Mouse (Mus musculus): ENCODE results near the gene Arhgap15. TPM values are rescaled to one million over a fixed set of nuclear protein-coding genes. Genes with fewer than 3 reads are reported as not detected.
A peak's percentile ranks its signal among the peaks of the same experiment; 100 is the strongest.

Arhgap15 gene
- polyA plus RNA-seq, 1 experiment from 2014 or later, result 0.38 TPM

DNA sequence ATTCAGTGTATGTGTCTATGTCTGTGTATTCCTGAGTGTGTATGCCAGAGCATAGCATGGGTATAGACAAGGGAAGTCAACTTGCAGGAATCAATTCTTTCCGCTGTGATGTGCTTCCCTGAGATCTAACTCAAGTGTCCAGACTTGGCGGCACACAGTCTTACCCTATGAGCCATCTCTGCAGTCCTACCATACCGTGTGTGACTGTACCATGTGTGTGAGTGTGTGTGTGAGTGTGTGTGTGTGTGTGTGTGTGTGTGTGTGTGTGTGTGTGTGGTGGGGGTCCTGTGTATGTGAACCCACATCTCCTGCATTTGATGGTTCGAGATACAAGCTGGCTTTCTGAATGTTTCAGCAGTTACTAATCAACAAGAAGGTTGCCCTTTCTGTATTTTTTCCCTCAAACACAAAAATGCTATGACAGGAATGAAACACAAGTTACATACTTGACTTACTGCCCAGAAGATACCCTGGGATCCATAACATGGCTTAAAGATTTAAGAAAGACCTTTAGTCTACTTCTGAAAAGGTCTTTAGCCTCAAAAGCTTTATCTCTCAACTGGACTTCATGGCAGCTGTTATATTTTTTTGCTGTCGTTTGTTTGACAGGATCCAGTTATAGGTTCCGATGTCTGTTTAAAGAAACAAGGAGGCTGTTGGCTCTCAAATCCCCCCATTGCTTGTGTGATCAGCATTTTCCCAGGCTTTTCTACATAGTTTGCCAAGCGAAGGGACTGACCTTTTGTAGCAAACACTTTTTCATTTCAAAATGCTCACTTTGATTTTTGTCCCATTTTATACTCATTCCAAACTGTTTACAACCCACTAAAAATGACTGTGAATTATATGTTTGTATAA, 397.7 kb downstream of the Arhgap15 start:
- Histone ChIP-seq H3K36me3 (no peaks in the 10 kb centered on the region), H3K9ac (no peak overlapping the region), H3K9me3 (replicated peaks) (no peaks in the 10 kb centered on the region), H3K4me2 (no peak overlapping the region), H3K27me3 (replicated peaks) (no peaks in the 10 kb centered on the region), H3K27ac (ENCODE audit: poor library complexity, severe bottlenecking) (no peak overlapping the region), H3K4me3 (no peak overlapping the region), H3K4me1 (replicated peaks) (0 out of 2 replicates have a peak, but pooled peaks cover 5% of the 10 kb centered on the region)
- 59% methylated on average over 7 of the region's 7 CpGs for WGBS
- no peak for ATAC-seq (ENCODE audit: insufficient number of reproducible peaks, low FRiP score)

DNA sequence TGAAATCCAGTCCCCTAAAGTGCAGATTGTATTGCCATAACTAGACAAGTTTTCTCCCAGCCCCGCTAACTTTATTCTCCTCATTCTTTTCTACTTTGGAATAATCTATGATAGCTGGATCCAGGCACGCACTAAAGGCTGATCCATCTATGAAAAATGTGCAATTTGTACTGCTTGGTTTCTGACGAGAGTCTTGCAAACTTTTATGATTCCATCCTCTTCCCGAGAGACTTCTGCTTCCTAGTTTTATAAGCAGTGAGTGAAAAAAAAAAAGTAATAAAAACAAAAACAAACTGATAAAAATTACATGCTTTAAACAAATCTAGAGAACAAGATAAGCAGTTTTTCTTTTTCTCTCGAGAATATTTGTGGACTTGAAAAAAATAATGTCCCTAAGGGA, 398.9 kb downstream of the Arhgap15 start:
- 55% methylated on average over 5 of the region's 5 CpGs for WGBS
- no peak overlapping the region for H3K4me2 ChIP-seq
- no peaks in the 10 kb centered on the region for H3K36me3 ChIP-seq
- H3K9me3 ChIP-seq (replicated peaks), result no peaks in the 10 kb centered on the region
- H3K9ac ChIP-seq, result no peak overlapping the region
- 0 out of 2 replicates have a peak, but pooled peaks cover 2% of the 10 kb centered on the region for H3K4me1 ChIP-seq (replicated peaks)
- H3K4me3 ChIP-seq, result no peak overlapping the region
- no peaks in the 10 kb centered on the region for H3K27me3 ChIP-seq (replicated peaks)
- ATAC-seq (ENCODE audit: insufficient number of reproducible peaks, low FRiP score), result no peak
- no peak overlapping the region for H3K27ac ChIP-seq (ENCODE audit: poor library complexity, severe bottlenecking)

DNA sequence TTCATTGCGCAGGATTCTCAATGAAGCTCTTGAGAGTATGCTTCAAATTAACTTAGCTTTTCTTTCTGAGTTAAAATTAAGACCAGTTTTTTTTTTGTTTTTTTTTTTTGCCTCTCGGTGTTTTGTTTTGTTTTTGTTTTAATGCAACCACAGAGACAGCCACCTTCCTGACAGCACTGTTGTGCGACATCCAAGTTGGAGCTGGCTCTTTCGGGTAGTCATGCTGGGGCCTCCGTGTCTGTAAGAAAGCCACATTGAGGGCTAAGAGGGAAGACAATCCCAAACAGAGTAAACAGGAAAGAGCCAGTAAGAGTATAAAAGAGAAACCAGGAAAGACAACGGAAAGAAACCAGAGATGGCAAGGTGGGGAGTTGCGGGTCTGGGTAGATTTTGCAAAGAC, 399.3 kb downstream of the Arhgap15 start:
- Histone ChIP-seq H3K27me3 (replicated peaks) (no peaks in the 10 kb centered on the region), H3K27ac (ENCODE audit: poor library complexity, severe bottlenecking) (no peak overlapping the region), H3K4me1 (replicated peaks) (0 out of 2 replicates have a peak, but pooled peaks cover 2% of the 10 kb centered on the region), H3K4me2 (no peak overlapping the region), H3K9ac (no peak overlapping the region), H3K9me3 (replicated peaks) (no peaks in the 10 kb centered on the region), H3K4me3 (no peak overlapping the region), H3K36me3 (no peaks in the 10 kb centered on the region)
- 53% methylated on average over 7 of the region's 7 CpGs for WGBS
- no peak for ATAC-seq (ENCODE audit: insufficient number of reproducible peaks, low FRiP score)

DNA sequence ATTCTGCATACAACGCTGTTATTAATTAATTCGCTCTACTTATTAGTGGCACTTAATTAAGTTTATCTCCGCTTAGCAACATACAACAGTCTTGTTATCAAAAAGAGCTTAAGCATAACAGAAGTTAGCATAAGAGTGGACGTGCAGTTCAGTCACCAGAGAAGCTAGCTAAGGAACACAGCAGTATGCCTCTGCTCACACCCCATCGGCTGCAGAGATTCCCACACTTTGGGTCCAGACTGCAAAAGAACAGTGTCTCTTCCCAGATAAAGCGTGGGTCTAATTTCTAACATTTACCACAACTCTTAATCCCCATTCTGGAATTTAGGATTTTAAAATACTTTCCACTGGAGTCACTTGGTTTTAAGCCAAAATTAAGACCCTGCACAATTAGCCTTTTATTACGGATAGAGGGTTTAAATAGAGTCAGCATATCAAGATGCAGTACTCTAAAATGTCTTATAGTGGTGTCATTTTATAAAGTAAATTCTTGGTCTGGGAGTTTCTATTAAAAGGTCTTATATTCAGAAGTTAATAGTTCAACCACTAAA, 400.0 kb downstream of the Arhgap15 start:
- H3K36me3 ChIP-seq, result no peaks in the 10 kb centered on the region
- no peaks in the 10 kb centered on the region for H3K27me3 ChIP-seq (replicated peaks)
- H3K9me3 ChIP-seq (replicated peaks), result no peaks in the 10 kb centered on the region
- no peak overlapping the region for H3K4me2 ChIP-seq
- no peak overlapping the region for H3K9ac ChIP-seq
- WGBS, result 61% methylated on average over 7 of the region's 7 CpGs
- H3K27ac ChIP-seq (ENCODE audit: poor library complexity, severe bottlenecking), result no peak overlapping the region
- 0 out of 2 replicates have a peak, but pooled peaks cover 2% of the 10 kb centered on the region for H3K4me1 ChIP-seq (replicated peaks)
- no peak for ATAC-seq (ENCODE audit: insufficient number of reproducible peaks, low FRiP score)
- no peak overlapping the region for H3K4me3 ChIP-seq

DNA sequence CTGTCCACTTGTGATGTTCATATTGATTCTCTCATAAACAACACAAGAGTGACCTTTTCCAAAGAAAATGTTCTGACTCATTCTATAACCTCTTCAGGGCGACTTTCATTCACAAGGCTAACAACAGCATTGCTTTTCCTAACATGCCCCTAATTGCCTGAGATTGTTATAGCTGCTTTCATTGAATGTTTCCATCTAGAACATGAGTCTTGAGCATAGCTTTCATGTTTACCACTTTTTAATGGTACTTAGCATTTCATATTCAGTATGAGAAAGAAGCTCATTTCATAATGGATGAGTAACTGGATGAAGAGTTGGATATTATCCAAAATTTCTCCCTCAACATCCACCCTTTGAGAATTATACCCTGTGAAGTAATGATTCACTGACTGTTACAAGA, 403.7 kb downstream of the Arhgap15 start:
- no peak overlapping the region for H3K4me3 ChIP-seq
- WGBS, result 69% methylated on average over 1 of the region's 1 CpGs
- H3K9me3 ChIP-seq (replicated peaks), result no peaks in the 10 kb centered on the region
- H3K27me3 ChIP-seq (replicated peaks), result no peaks in the 10 kb centered on the region
- no peaks in the 10 kb centered on the region for H3K36me3 ChIP-seq
- no peak for ATAC-seq (ENCODE audit: insufficient number of reproducible peaks, low FRiP score)
- H3K4me1 ChIP-seq (replicated peaks), result 0 out of 2 replicates have a peak, but pooled peaks cover 2% of the 10 kb centered on the region
- H3K27ac ChIP-seq (ENCODE audit: poor library complexity, severe bottlenecking), result no peak overlapping the region
- no peak overlapping the region for H3K9ac ChIP-seq
- H3K4me2 ChIP-seq, result no peak overlapping the region

DNA sequence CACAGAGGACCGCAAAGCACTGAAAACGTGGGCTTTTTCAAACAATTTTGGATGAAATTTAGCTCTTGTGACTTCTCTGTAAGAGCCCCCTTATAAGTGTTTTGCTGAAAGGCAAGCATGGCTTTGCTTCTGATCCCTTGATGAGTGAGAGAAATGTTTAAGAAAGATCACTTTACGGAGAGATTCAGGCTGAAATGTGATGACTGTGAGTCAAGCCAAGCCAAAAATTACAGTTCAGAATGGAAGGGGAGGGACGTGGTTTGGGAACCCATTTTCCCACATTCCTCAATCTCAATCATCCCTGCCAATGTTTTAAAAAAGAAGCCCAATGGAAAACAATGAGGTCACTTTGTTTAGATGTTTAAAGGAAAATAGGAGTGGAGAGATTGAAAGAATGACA, 411.7 kb downstream of the Arhgap15 start:
- Histone ChIP-seq H3K9me3 (replicated peaks) (no peaks in the 10 kb centered on the region), H3K4me3 (no peak overlapping the region), H3K36me3 (no peaks in the 10 kb centered on the region), H3K4me1 (replicated peaks) (no peaks in the 10 kb centered on the region), H3K4me2 (no peak overlapping the region), H3K9ac (no peak overlapping the region), H3K27me3 (replicated peaks) (no peaks in the 10 kb centered on the region), H3K27ac (ENCODE audit: poor library complexity, severe bottlenecking) (no peak overlapping the region)
- ATAC-seq (ENCODE audit: insufficient number of reproducible peaks, low FRiP score), result no peak
- WGBS, result 65% methylated on average over 4 of the region's 4 CpGs

DNA sequence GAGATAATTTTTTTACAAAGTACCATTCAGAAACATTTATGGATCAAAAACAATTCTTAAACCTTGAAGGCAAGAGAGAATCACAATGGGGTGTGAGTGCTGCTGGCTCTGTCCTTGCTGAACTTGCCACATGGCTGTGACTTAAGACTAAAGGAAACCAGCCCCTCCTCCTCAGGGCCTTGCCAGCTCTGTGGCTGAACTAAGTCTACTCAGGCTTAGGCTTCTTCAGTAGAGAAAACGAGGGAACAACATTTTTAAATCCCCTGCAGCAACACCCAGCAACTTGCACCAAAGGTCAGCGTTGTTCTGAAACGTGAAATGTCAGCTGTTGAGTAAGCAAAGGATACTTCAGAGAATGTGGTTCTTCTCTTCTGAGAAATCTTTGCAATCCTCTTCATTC, 417.2 kb downstream of the Arhgap15 start:
- Histone ChIP-seq H3K36me3 (no peaks in the 10 kb centered on the region), H3K4me2 (no peak overlapping the region), H3K9ac (no peak overlapping the region), H3K4me1 (replicated peaks) (no peaks in the 10 kb centered on the region), H3K27me3 (replicated peaks) (no peaks in the 10 kb centered on the region), H3K9me3 (replicated peaks) (no peaks in the 10 kb centered on the region), H3K27ac (ENCODE audit: poor library complexity, severe bottlenecking) (no peak overlapping the region), H3K4me3 (no peak overlapping the region)
- 53% methylated on average over 3 of the region's 3 CpGs for WGBS
- no peak for ATAC-seq (ENCODE audit: insufficient number of reproducible peaks, low FRiP score)

DNA sequence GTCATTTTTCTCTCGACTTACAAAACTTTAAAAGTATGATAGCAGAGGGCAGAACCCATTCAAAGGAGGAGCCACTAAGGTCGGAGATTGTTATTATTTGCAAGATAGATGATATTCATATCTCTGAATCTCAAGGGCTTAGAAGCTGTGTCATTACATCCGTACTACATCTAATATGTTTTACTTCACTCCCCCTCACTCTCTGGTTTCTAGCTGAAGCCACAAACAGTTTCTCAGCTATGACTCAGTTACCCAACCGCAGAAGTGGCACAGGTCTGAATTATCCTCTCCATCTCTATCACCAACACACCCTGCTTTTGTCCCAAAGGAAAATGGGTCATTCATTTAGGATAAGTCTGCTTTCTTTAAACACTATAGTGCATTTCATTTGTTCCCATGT, 418.1 kb downstream of the Arhgap15 start:
- Histone ChIP-seq H3K9me3 (replicated peaks) (no peaks in the 10 kb centered on the region), H3K9ac (no peak overlapping the region), H3K4me2 (no peak overlapping the region), H3K27ac (ENCODE audit: poor library complexity, severe bottlenecking) (no peak overlapping the region), H3K4me1 (replicated peaks) (no peaks in the 10 kb centered on the region), H3K27me3 (replicated peaks) (no peaks in the 10 kb centered on the region), H3K36me3 (no peaks in the 10 kb centered on the region), H3K4me3 (no peak overlapping the region)
- WGBS, result 70% methylated on average over 4 of the region's 4 CpGs
- ATAC-seq (ENCODE audit: insufficient number of reproducible peaks, low FRiP score), result no peak

DNA sequence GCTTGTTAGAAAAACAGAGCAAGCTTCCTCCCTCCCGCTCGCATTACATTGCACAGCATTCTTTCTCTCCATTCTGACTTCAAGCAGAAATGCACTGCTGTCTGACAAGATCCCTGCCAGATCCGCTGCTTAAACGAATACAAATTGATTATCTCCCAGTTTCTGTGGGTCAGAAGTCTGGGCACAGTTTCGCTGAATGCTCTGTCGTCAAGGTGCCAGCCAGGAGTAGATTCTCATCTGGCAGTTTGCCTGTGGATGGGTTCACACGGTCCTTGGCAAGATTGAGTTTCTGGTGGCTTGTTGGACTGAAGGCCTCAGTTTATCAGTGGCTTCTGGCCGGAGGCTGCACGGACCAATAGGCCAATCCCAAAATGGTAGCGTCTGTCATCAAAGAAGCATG, 435.9 kb downstream of the Arhgap15 start:
- no peak overlapping the region for H3K4me3 ChIP-seq
- H3K4me2 ChIP-seq, result 0 out of 2 replicates have a peak overlapping the region, but pooled peaks have one; percentile 6
- no peak overlapping the region for H3K9ac ChIP-seq
- 48% methylated on average over 10 of the region's 10 CpGs for WGBS
- no peak for ATAC-seq (ENCODE audit: insufficient number of reproducible peaks, low FRiP score)
- H3K27ac ChIP-seq (ENCODE audit: poor library complexity, severe bottlenecking), result no peak overlapping the region
- no peaks in the 10 kb centered on the region for H3K4me1 ChIP-seq (replicated peaks)
- no peaks in the 10 kb centered on the region for H3K36me3 ChIP-seq
- no peaks in the 10 kb centered on the region for H3K27me3 ChIP-seq (replicated peaks)
- H3K9me3 ChIP-seq (replicated peaks), result no peaks in the 10 kb centered on the region

DNA sequence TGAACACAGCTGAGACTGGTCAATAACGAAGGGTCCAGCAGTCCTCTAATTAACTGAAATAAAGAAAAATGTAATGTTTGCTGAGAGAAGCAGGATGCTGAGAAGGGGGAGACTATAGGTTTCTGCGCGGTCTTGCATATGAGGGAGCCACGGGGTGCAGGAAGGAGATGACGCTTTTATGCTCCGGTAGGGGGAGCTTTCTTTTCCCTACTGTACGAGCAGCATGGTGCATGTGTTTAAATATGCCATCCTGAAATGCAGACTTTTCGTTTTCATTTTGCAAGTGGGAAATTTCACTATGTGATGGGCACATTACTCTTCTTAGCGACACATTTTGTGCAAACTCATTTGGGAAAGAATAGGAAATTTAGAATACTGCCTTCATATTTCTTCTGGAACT, 442.1 kb downstream of the Arhgap15 start:
- no peak overlapping the region for H3K9ac ChIP-seq
- H3K27me3 ChIP-seq (replicated peaks), result no peaks in the 10 kb centered on the region
- WGBS, result 81% methylated on average over 9 of the region's 9 CpGs
- no peak overlapping the region for H3K27ac ChIP-seq (ENCODE audit: poor library complexity, severe bottlenecking)
- no peaks in the 10 kb centered on the region for H3K36me3 ChIP-seq
- ATAC-seq (ENCODE audit: insufficient number of reproducible peaks, low FRiP score), result no peak
- no peak overlapping the region for H3K4me3 ChIP-seq
- H3K4me2 ChIP-seq, result no peak overlapping the region
- no peaks in the 10 kb centered on the region for H3K4me1 ChIP-seq (replicated peaks)
- no peaks in the 10 kb centered on the region for H3K9me3 ChIP-seq (replicated peaks)

DNA sequence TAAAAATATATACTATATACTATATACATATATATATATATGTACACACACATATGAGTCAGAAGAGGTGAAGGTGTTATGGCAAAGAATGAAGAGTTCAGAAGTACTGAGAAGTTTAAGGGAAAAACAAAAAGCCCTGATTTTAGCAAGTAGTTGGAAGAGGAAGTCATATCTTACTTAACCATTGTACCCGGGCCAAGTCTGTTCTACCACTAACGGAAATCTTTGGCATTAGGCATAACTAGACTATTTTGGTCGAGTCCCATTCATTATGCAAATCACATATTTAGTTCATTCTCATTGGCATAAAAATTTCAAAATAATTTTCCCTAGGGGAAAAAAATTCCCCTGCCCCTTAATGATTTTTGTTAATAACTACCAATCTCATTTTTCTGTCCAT, 443.4 kb downstream of the Arhgap15 start:
- ATAC-seq (ENCODE audit: insufficient number of reproducible peaks, low FRiP score), result no peak
- Histone ChIP-seq H3K4me2 (no peak overlapping the region), H3K27me3 (replicated peaks) (no peaks in the 10 kb centered on the region), H3K9ac (no peak overlapping the region), H3K27ac (ENCODE audit: poor library complexity, severe bottlenecking) (no peak overlapping the region), H3K36me3 (no peaks in the 10 kb centered on the region), H3K9me3 (replicated peaks) (no peaks in the 10 kb centered on the region), H3K4me1 (replicated peaks) (no peaks in the 10 kb centered on the region), H3K4me3 (no peak overlapping the region)
- WGBS, result 70% methylated on average over 3 of the region's 3 CpGs
